Mouse (Mus musculus) heart, postnatal 0 days (tissue): Measurements from ENCODE around the gene Phf1.

Source experiments
- CTCF ChIP-seq: IDR thresholded peaks from 2 replicates; pipeline ENCODE4 v1.5.1; 2016; ENCODE audit warnings: antibody characterized with exemption, control low read depth, low read depth
- EP300 ChIP-seq: IDR thresholded peaks from 2 replicates; pipeline ENCODE4 v1.6.1; 2016; ENCODE audit warnings: antibody characterized with exemption, low read depth

DNA sequence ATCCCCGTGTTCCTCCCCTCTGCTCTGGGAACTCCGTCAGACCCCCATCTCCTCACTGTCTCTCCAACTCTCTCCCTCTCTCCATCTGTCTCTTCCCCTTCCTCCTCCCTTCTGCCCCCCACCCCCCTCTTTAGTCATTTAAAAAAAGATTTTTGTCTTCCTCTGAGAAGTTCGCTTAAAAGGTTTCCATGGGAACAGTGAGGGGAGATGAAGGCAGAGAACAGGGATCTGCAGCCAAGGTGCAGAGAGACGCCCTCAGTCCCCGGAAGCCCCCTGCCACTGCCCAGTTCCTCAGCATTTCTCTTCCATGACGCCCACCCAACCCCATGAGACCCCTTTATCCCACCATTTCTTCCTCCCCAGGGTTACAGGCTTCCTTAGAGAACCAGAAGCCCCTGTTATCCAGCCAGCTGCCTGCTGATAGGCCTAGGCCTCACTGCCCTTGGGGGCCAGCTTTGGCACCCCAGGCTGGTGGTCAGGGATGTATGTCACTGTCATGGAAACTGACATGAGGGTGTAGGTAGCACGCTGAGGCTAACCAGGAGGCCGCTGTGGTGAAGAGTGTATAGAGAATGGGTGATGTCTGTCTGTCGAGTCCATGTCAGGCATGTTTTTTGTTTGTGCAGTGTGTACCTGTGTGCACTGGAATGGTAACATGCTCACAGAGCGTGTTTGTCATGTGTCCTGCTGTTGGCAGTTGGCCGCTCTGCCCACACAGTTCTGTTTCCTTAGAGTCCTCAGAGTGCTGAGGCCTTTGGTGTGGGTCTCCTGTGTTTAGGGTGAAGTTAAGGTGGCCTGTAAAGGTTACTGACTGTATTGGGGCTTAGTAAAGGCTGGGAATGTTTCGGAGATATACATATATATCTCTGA lies 14.6 kb downstream of the Phf1 start:
- no peak for TF ChIP-seq EP300
- no peak for TF ChIP-seq CTCF
